Mouse (Mus musculus): ENCODE measurements around the gene Gm12800. TPM values are rescaled to one million over a fixed set of nuclear protein-coding genes. Genes with fewer than 3 reads are reported as not detected.
"Not testable (repeated sequence)": the region's sequence is repeated elsewhere in the genome, so short reads cannot be mapped to it uniquely, and the experiment has no call there.

Gm12800 gene
- total RNA-seq (2021) = not detected
- long read RNA-seq, experiment 1 = 0 reads
- long read RNA-seq, experiment 2 = 0 reads

GRCm38 (mm10) chr4:101908821-101909220 lies at the start of gene Gm12800:
Gene Gm12800 (plus strand): TSS chr4:101909121.
- DNase-seq = not testable (repeated sequence)

DNA sequence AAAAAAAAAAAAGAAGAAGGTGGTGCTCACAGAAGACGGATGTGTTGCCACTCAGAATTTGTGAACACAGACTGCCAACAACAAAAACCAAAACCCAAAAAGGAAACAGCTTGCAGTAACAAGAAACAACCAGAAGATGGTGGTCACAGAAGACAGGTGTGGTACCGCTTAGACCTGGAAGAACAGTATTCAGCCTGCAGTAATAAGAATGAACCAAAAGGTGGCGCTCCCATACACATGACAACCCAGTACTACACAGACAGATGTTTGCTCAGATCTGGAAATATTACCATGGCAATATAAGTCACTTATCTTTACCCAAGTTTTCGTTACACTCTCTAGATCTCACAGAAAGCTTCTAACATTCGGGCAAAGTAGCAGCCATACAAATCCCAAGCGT lies 48.0 kb upstream of the Gm12800 start:
- no peak for DNase-seq

DNA sequence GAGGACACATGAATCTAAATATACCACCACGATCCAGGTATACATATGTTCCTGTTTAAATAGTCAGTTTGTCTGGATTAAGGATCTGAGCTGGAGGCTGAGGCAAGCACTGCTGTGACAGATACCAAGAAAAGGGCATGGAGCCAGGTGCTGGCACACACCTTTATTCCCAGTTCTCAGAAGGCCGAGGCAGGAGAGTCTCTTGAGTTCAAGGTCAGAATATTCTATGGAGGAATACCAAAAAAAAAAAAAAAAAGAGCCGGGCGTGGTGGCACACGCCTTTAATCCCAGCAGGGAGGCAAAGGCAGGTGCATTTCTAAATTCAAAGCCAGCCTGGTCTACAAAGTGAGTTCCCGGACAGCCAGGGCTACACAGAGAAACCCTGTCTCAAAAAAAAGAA lies 46.6 kb upstream of the Gm12800 start:
- no peak for DNase-seq

GRCm38 (mm10) chr4:101872031-101872430 lies 36.9 kb upstream of the Gm12800 start:
- DNase-seq = not testable (repeated sequence)

DNA sequence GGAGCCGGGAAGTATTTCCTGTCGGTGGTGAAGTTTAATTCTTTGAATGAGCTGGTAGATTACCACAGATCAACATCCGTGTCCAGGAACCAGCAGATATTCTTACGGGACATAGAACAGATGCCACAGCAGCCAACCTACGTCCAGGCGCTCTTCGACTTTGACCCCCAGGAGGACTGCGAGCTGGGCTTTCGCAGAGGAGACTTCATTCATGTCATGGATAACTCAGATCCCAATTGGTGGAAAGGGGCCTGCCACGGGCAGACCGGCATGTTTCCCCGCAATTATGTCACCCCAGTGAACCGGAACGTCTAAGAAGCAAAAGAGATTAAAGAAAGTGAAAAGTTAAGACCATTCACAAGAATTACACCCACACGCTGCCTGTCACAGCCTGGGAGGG lies 33.2 kb upstream of the Gm12800 start:
- DNase-seq = not testable (repeated sequence)

- no peak for DNase-seq
Measured at GRCm38 (mm10) chr4:101883641-101884040, 25.3 kb upstream of the Gm12800 start.

DNA sequence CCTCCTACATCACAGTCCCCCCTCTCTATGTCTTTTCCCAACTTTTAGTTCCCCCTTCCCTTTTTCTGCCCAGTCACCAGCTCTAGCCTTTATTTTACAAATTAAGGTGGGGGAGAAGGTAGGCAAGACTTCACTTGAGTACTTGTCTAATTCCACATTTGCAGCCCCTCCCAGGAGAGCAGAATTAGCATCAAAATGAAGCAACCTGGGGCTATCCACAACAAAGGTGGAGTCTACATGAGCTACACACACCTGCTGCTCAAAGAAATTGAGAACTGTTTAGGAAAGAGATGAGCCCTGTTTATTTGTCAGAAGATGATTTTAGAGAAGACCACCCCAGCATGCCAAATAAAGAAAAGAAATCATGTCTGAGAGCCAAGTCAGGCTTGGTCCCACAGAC lies 19.5 kb upstream of the Gm12800 start:
- no peak for DNase-seq

GRCm38 (mm10) chr4:101893656-101894420 lies 15.1 kb upstream of the Gm12800 start, which contains the start of gene C130073F10Rik:
Gene C130073F10Rik (minus strand): TSS chr4:101893789.
- no peak for DNase-seq

DNA sequence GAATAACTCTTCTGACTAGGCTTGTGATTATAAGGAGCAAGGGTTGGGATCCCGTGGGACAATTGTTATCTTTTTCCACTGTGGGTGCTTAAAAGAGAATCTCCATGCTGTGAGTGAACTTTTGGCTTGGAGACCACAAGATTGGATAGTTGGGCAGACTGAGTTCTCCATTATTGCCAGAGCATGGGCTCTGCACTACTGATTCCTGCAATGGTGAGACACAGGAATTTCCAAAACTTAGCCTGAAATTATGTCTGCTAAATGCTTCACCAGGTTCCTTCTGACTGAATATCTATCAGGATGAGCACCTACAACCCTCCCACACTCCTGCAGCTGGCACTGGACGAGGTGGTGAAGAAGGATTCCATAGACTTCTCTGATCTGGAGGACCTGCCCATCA lies 31.2 kb downstream of the Gm12800 start, which contains the start of gene Gm12794:
Gene Gm12794, plus strand, starts transcription at position 301 of the 400 bp plus-strand sequence.
- DNase-seq = not testable (repeated sequence)

Other genes with a start within 250 kb of the Gm12800 start
- gene Lepr, start 191.7 kb upstream of the Gm12800 start, total RNA-seq (2021) = 1 to 10 TPM; 1.5 to 1.9 TPM
- gene B020004J07Rik, start 65.1 kb upstream of the Gm12800 start, total RNA-seq (2021) = not detected
- not detected for gene C130073F10Rik, start 15.3 kb upstream of the Gm12800 start, total RNA-seq (2021)
- not detected for gene Gm12794, start 31.3 kb downstream of the Gm12800 start, total RNA-seq (2021)
- gene Gm12790, start 71.9 kb downstream of the Gm12800 start, total RNA-seq (2021) = not detected
- gene Gm12789, start 77.5 kb downstream of the Gm12800 start, total RNA-seq (2021) = not detected
- gene Pde4b, start 178.4 kb downstream of the Gm12800 start, total RNA-seq (2021) = 10 to 100 TPM; 37.4 to 45.2 TPM